Mouse (Mus musculus): Measurements from ENCODE around the gene Nmrk2. TPM values are rescaled to one million over a fixed set of nuclear protein-coding genes. Genes with fewer than 3 reads are reported as not detected.

Gene Nmrk2
- polyA plus RNA-seq, 1 experiment: 0.97 TPM

DNA sequence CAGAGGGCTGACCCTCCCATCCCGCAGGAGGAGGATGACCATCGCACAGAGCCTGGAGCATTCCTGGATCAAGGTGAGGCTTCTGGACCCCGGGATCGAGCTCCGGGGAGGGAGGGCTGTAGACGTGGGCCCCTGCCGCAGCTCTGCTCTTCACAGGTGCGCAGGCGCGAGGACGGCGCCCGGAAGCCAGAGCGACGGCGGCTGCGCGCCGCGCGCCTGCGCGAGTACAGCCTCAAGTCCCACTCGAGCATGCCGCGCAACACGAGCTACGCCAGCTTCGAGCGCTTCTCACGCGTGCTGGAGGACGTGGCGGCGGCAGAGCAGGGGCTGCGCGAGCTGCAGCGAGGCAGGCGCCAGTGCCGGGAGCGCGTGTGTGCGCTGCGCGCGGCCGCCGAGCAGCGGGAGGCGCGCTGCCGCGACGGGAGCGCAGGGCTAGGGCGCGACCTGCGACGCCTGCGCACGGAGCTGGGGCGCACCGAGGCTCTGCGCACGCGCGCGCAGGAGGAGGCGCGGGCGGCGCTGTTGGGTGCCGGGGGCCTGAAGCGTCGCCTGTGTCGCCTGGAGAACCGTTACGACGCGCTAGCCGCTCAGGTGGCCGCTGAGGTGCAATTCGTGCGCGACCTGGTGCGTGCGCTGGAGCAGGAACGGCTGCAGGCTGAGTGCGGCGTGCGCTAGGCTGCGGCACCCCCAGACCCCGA, 9.4 kb downstream of the Nmrk2 start:
- no peak for TF ChIP-seq CTCF (conservative IDR thresholded peaks at IDR 0.05; ENCODE audit: insufficient read depth, insufficient read length, low read depth, low read length)
- TF ChIP-seq POLR2A (IDR thresholded peaks at IDR 0.05; ENCODE audit: low read depth, low read length): peak; percentile 79
- peak; percentile 88 for DNase-seq
- WGBS: under 1% methylated on average over 93 of the region's 93 CpGs
- H3K36me3 ChIP-seq (ENCODE audit: control insufficient read depth, insufficient read depth, low read length): no peaks in the 10 kb centered on the region
- peak overlapping the region; percentile 94 for H3K27ac ChIP-seq (ENCODE audit: insufficient read depth, low read depth, low read length)
- no peaks in the 10 kb centered on the region for H3K27me3 ChIP-seq (replicated peaks; ENCODE audit: control insufficient read depth, insufficient read depth, low read length)
- peak overlapping the region; percentile 83 for H3K4me3 ChIP-seq (ENCODE audit: insufficient read depth, low read depth, low read length)
- H3K4me1 ChIP-seq (ENCODE audit: control insufficient read depth, insufficient read depth, low read length): peaks cover 3% of the 10 kb centered on the region; the same call in 1 of the 2 replicates

DNA sequence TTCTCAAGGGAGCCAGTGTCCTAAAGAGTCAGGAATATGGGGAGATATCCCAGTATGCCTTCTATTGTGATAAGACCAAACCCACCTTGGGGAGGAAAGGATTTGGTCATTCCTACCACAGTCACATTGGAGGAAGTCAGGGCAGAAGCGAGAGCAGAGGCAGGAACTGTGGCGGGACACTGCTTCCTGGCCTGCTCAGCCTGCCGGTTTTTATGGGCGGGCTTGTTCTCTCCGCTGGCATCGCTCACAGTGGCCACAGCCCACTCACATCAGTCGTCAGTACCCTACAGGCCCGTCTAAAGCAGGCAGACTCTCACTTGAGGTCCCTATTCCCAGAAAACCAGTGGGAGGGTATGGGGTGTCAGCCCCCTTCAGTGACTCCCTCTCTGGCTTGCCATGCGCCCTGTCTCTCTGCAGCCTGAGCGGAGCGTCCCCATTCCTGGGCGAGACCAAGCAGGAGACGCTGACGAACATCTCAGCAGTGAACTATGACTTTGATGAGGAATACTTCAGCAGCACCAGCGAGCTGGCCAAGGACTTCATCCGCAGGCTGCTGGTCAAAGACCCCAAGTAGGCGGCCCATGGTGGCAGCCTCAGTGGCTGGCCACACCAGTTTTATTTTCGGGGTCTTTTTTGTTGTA, 10.4 kb downstream of the Nmrk2 start:
- no peak for DNase-seq
- no peak for TF ChIP-seq CTCF (conservative IDR thresholded peaks at IDR 0.05; ENCODE audit: insufficient read depth, insufficient read length, low read depth, low read length)
- no peak for TF ChIP-seq POLR2A (IDR thresholded peaks at IDR 0.05; ENCODE audit: low read depth, low read length)
- Histone ChIP-seq H3K27ac (ENCODE audit: insufficient read depth, low read depth, low read length) (no peak overlapping the region), H3K4me3 (ENCODE audit: insufficient read depth, low read depth, low read length) (no peak overlapping the region), H3K27me3 (replicated peaks; ENCODE audit: control insufficient read depth, insufficient read depth, low read length) (no peaks in the 10 kb centered on the region), H3K4me1 (ENCODE audit: control insufficient read depth, insufficient read depth, low read length) (peaks cover 3% of the 10 kb centered on the region; the same call in 1 of the 2 replicates), H3K36me3 (ENCODE audit: control insufficient read depth, insufficient read depth, low read length) (no peaks in the 10 kb centered on the region)
- 71% methylated on average over 18 of the region's 18 CpGs for WGBS

DNA sequence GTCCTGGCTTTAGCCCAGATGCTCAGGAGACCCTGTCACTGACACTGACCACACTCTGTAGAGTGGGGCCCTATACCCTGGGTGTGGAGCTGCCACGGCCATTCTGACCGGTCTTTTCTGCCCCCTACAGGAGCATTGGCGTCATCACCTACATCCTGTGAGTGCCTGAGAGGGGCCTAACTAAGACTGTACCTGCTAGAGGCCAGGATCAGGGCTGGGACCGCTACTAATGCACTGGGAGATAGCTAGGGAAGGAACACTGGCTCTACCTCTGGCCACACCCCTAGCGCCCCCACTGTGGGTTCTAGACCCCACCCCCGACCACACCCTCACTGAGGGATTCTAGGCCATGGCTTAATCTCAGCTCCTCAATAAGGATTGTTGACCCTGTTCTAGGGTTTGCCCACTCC, 10.9 kb downstream of the Nmrk2 start:
- WGBS: 57% methylated on average over 6 of the region's 6 CpGs
- H3K4me1 ChIP-seq (ENCODE audit: control insufficient read depth, insufficient read depth, low read length): peaks cover 3% of the 10 kb centered on the region; the same call in 1 of the 2 replicates
- no peak overlapping the region for H3K27ac ChIP-seq (ENCODE audit: insufficient read depth, low read depth, low read length)
- no peaks in the 10 kb centered on the region for H3K27me3 ChIP-seq (replicated peaks; ENCODE audit: control insufficient read depth, insufficient read depth, low read length)
- no peak overlapping the region for H3K4me3 ChIP-seq (ENCODE audit: insufficient read depth, low read depth, low read length)
- no peaks in the 10 kb centered on the region for H3K36me3 ChIP-seq (ENCODE audit: control insufficient read depth, insufficient read depth, low read length)
- DNase-seq: no peak
- TF ChIP-seq CTCF (conservative IDR thresholded peaks at IDR 0.05; ENCODE audit: insufficient read depth, insufficient read length, low read depth, low read length) (peak; percentile 49), POLR2A (IDR thresholded peaks at IDR 0.05; ENCODE audit: low read depth, low read length) (no peak)

DNA sequence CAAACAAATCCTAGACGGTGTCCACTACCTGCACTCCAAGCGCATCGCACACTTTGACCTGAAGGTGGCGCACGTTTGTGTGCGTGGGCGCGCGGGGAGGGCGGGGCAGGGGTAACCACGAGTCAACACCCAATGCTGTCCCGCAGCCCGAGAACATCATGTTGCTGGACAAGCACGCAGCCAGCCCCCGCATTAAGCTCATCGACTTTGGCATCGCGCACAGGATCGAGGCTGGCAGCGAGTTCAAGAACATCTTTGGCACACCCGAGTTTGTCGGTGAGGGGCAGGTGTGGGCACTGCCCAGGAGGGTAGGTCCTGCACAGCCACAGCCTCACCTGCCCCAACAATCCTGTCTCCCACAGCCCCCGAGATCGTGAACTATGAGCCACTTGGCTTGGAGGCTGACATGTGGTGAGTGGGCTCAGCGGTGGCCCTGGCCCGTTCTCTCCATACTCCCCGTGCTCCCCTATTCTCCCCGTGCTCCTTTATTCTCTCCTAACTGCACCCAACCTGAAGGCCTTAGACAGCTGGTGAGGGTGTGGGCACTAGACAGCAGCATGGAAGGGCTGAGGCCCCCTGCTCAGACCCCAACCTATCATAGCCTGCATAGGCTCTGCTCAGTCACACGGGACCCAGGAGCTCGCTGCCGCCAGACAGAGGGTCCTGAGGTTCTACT, 11.5 kb downstream of the Nmrk2 start:
- Histone ChIP-seq H3K4me3 (ENCODE audit: insufficient read depth, low read depth, low read length) (no peak overlapping the region), H3K4me1 (ENCODE audit: control insufficient read depth, insufficient read depth, low read length) (peaks cover 3% of the 10 kb centered on the region; the same call in 1 of the 2 replicates), H3K36me3 (ENCODE audit: control insufficient read depth, insufficient read depth, low read length) (no peaks in the 10 kb centered on the region), H3K27me3 (replicated peaks; ENCODE audit: control insufficient read depth, insufficient read depth, low read length) (no peaks in the 10 kb centered on the region), H3K27ac (ENCODE audit: insufficient read depth, low read depth, low read length) (no peak overlapping the region)
- DNase-seq: no peak
- TF ChIP-seq CTCF (conservative IDR thresholded peaks at IDR 0.05; ENCODE audit: insufficient read depth, insufficient read length, low read depth, low read length): peak; percentile 41; the same call in 1 of the 2 replicates
- no peak for TF ChIP-seq POLR2A (IDR thresholded peaks at IDR 0.05; ENCODE audit: low read depth, low read length)
- WGBS: 70% methylated on average over 31 of the region's 31 CpGs

DNA sequence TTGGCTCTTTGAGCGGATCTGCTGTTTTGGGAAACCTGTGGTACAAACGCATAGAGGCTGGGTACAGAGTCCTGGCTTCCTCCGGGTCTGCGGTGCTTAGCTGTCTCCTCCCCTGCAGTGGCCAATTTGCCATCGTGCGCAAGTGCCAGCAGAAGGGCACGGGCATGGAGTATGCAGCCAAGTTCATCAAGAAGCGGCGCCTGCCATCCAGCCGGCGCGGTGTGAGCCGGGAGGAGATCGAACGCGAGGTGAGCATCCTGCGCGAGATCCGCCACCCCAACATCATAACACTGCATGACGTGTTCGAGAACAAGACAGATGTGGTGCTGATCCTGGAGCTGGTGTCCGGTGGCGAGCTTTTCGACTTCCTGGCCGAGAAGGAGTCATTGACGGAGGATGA, 12.0 kb downstream of the Nmrk2 start:
- Histone ChIP-seq H3K4me3 (ENCODE audit: insufficient read depth, low read depth, low read length) (no peak overlapping the region), H3K4me1 (ENCODE audit: control insufficient read depth, insufficient read depth, low read length) (peaks cover 3% of the 10 kb centered on the region; the same call in 1 of the 2 replicates), H3K27ac (ENCODE audit: insufficient read depth, low read depth, low read length) (no peak overlapping the region), H3K36me3 (ENCODE audit: control insufficient read depth, insufficient read depth, low read length) (no peaks in the 10 kb centered on the region), H3K27me3 (replicated peaks; ENCODE audit: control insufficient read depth, insufficient read depth, low read length) (no peaks in the 10 kb centered on the region)
- TF ChIP-seq POLR2A (IDR thresholded peaks at IDR 0.05; ENCODE audit: low read depth, low read length) (no peak), CTCF (conservative IDR thresholded peaks at IDR 0.05; ENCODE audit: insufficient read depth, insufficient read length, low read depth, low read length) (no peak)
- WGBS: 87% methylated on average over 26 of the region's 26 CpGs
- DNase-seq: no peak

DNA sequence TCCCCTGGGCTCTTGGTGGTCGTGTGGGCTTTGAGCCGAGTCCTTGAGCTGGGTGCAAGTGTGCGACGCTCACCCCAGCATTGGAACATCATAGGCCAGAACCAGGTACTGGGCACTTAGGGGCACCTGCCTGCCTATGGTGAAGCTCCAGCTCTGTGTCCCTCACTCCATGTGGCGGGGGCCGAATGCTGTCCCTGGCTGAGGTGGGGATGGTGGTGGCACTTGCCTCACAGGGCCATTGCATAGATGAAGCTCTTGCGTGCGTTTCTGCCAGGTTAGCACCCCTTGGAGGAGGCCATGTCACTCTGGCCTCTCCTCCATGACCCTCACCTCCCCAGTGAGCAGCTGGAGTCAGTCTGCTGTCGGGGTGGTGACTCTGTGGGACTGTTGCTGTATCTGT, 14.7 kb downstream of the Nmrk2 start:
- Histone ChIP-seq H3K36me3 (ENCODE audit: control insufficient read depth, insufficient read depth, low read length) (no peaks in the 10 kb centered on the region; the same call in 1 of the 2 replicates), H3K27me3 (replicated peaks; ENCODE audit: control insufficient read depth, insufficient read depth, low read length) (no peaks in the 10 kb centered on the region), H3K4me3 (ENCODE audit: insufficient read depth, low read depth, low read length) (no peak overlapping the region), H3K27ac (ENCODE audit: insufficient read depth, low read depth, low read length) (no peak overlapping the region), H3K4me1 (ENCODE audit: control insufficient read depth, insufficient read depth, low read length) (peaks cover 5% of the 10 kb centered on the region; the same call in 1 of the 2 replicates)
- TF ChIP-seq POLR2A (IDR thresholded peaks at IDR 0.05; ENCODE audit: low read depth, low read length): no peak
- no peak for TF ChIP-seq CTCF (conservative IDR thresholded peaks at IDR 0.05; ENCODE audit: insufficient read depth, insufficient read length, low read depth, low read length)
- no peak for DNase-seq
- 88% methylated on average over 9 of the region's 9 CpGs for WGBS

DNA sequence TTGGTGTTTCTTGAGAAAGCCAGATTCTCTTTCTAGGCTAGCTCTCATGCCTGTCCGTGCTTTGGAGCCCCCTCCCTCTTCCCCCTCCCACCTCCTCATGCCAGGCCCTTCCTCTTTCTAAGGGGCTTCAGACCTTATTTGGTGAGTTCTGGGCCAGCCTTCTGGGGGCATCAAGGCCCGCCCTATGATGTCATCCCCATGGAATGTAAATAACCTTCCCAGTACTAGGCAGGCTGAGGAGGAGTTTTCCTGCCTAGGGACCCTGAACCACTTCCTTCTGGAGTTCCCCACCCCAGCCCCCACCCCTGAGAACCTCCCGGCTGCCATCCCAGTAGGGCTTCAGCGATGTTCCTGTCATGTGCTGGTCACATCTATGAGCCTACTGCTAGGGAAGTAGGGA, 17.1 kb downstream of the Nmrk2 start:
- Histone ChIP-seq H3K27ac (ENCODE audit: insufficient read depth, low read depth, low read length) (no peak overlapping the region), H3K4me1 (ENCODE audit: control insufficient read depth, insufficient read depth, low read length) (peaks cover 3% of the 10 kb centered on the region; the same call in 1 of the 2 replicates), H3K27me3 (replicated peaks; ENCODE audit: control insufficient read depth, insufficient read depth, low read length) (no peaks in the 10 kb centered on the region), H3K4me3 (ENCODE audit: insufficient read depth, low read depth, low read length) (no peak overlapping the region), H3K36me3 (ENCODE audit: control insufficient read depth, insufficient read depth, low read length) (peaks cover 8% of the 10 kb centered on the region; the same call in 1 of the 2 replicates)
- WGBS: 40% methylated on average over 4 of the region's 4 CpGs
- DNase-seq: no peak
- TF ChIP-seq CTCF (conservative IDR thresholded peaks at IDR 0.05; ENCODE audit: insufficient read depth, insufficient read length, low read depth, low read length) (no peak), POLR2A (IDR thresholded peaks at IDR 0.05; ENCODE audit: low read depth, low read length) (no peak)
